Mouse (Mus musculus) left cerebral cortex, adult 18-20 months (tissue): ENCODE data around the gene Wdr4. TPM values are rescaled to one million over a fixed set of nuclear protein-coding genes. Genes with fewer than 3 reads are reported as not detected.
"Not testable (repeated sequence)": the region's sequence is repeated elsewhere in the genome, so short reads cannot be mapped to it uniquely, and the experiment has no call there.

Experiments used
- DNase-seq, 2 experiments: peaks; one replicate each; pipeline ENCODE4 v3.0.0; 2021 to 2022; ENCODE audit warnings: low spot score in 2 of 2, mixed read lengths in 1 of 2
- long read RNA-seq, 2 experiments: library from polyadenylated mRNA; stranded (forward); transcript quantifications; one replicate each; pipeline ENCODE4 v2.0.0; 2021
- total RNA-seq, 2 experiments: library from RNA; stranded (reverse); gene quantifications; 2 replicates each; pipeline ENCODE4 v1.2.3; 2021

The Wdr4 gene
- total RNA-seq = 10 to 100 TPM; 22.7 to 24.3 TPM
- long read RNA-seq, experiment 1, full-length matches to known transcripts = 32 of 43 reads
- long read RNA-seq, experiment 1, partial matches to known transcripts = 3 of 43 reads
- long read RNA-seq, experiment 1, other reads (novel, unspliced or antisense) = 8 of 43 reads
- long read RNA-seq, experiment 2, full-length matches to known transcripts = 13 of 23 reads
- long read RNA-seq, experiment 2, partial matches to known transcripts = 2 of 23 reads
- long read RNA-seq, experiment 2, other reads (novel, unspliced or antisense) = 8 of 23 reads

DNA sequence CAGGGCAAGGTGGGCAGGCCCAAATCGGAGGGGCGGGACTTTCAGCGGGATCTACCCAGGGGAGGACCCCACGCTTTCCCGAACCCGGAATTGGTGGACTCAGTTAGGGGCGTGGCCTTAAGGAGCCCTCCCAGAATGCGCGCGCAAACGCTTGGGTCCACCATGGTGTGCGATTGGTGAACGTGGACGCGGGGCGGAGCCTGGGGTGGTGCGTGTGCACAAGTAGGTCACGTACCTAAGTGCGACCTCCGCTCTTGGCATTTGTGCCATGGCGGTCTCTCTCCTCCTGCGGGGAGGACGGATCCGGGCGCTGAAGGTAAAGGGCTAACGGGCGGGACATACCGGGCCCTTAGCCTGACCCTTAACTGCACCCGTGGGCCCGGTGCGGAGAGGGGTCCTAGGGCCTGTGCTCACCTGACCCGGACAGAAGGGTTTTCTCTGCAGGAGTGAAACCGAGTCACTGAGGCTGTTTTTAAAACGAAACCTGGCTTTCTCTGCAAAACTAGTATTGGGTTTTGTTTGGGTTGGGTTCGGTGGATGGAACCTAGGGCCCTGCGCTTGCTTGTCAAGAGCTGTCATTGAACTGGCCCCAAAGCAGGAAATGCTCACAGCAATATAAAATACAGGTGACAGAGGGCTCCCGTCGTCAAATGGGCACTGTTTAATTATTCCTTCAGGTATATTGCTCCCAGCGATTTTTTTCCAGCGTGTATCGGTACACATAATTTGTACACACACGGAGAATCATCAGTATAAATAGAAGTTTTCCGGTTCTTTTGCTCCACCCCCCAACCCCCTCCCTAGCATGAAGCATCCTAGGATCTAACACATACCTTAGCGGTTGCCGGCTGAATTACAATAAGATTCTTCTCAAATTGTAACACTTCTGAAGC is at the start of gene Wdr4, which contains the start of gene Ndufv3:
Wdr4 (minus strand) TSS at position 35 of the 893 bp plus-strand sequence.
Ndufv3 (plus strand) TSS at position 170 of the 893 bp plus-strand sequence.
- peak; percentile 99 for DNase-seq

DNA sequence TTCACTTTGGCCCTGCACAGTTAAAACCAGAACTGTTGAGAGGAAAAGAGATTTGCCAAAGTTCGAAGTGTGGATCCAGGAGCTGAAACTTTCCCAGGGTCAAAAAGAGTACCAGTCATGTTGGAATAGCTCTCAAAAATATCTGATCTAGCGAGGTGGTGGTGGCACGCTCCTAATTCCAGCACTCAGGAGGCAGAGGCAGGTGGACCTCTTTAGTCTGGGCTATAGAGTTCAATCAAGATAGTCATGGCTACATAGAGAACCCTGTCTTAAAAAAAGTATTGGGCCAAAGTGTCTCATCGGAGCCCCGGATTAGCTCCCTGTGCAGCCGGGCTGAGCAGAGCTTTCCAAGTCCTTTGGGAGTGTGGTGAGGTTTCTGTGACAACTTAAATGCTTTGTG is 46.5 kb upstream of the Wdr4 start:
- DNase-seq = no peak

DNA sequence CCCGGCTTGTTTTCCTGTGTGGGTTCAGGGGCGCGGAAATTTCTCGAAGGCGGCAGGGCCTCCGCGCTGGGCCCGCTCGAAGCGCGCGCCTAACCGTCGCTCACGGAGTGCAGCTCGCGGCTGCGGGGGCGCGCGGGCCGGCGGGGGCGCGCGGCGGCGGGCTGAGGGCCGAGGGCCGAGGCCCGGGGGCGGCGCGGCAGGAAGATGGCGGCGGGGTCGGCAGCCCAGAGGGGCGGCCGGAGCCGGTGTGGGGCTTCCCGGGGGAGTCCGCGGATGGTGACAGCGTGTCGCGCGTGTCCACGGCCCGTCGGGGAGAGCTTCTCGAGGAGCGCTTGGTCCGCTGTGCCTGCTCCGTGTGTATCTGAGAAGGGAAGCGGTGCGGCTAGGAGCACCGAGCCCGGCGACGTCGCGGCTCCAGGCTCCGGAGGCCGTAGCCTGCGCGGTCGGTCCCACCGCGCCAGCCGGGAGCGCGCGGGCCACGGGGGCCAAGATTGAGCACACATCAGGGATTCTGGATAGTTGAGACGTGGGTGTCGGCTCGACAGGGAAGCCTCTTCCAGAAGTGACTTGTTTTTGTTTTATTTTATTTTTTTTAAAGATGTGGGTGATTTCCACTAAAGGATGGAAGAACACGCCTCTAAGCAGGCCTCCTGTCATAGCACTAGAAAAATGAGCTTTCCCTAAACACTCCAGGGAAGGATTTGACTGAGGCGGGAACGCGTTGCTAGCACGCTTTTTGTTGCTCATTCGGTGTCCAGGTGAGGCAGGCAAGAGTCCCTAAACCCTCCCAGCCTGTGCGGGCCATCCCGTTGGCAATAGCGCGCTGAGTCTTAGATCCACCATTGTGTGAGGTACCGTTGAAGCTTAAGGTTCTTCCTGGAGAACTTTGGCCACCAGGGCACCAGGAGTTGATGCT is 45.6 kb upstream of the Wdr4 start:
- DNase-seq = peak; percentile 48 to 63

DNA sequence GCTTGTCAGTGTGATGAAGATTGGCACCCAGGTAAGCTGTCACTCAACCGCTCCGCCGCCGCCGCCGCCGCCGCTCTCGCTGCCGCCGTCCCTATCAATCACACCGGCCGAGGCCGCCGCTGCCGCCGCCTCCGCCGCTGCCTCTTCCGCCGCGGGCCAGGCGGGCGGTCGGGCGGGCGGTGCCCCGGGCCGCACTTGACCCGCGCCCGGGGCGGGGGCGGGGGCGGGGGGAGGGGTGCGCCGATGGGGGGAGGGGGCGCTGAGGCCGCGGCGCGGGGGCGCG is 45.0 kb upstream of the Wdr4 start:
- DNase-seq = no peak

DNA sequence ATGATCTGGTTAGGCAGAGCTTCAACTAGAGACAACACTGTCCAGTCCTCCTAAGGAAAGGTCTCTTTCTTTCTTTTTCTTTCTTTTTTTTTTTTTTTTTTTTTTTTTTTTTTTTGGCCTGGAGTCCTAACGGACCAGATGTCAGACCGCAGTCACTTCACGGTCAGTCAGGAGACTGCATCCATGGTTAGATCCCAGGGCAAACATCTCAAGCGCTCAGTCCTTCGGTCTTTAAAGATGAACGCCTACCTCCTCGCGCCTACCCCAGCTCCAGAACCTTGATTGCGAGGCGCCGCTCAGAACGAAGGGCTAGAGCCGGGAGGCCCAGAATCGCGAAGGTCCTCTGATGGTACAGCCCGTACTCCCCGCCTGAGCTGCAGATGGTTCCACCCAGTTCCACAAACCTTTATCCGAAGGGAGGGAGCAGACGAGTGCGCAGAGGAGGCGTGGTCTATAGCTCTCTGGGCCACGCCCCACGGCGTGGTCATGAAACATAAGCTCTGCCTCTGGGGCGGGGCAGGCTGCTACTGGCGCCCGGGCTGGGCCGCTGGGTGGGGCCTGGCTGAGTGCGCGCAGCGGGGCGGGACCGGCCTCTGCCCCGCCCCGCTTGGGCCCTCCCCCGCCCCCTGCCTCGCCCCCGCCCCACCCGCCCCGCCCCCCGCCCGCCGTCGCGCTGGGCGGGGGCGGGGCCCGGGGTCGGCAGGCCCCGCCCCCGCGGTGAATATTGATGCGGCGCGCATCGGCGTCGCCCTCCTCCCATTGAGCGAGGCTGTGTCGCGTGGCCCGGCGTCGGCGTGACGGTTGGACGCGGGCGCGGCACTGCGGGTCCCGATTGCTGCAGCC is 44.5 kb upstream of the Wdr4 start, which contains the start of gene Pknox1:
Pknox1 (plus strand) TSS at position 720 of the 843 bp plus-strand sequence.
- peak; percentile 96 to 98 for DNase-seq

DNA sequence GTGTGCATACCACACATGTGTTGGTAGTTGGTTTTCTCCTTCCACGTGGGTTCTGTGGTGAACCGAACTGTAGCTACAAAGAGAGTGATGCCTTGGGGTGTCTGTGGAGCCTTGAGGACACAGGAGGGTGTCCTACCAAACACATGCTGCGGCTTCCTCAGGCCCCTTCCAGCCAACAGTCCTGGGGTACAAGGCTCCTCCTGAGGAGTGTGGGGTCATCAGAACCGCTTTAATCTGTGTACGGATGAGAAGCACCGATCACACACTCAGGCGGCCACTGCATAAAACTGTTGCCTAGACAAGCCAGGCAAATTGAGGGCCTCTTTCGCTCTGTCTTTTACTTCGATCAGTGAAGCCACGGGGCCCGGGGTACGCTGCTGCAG is 43.8 kb upstream of the Wdr4 start:
- DNase-seq = peak; percentile 27 to 34

DNA sequence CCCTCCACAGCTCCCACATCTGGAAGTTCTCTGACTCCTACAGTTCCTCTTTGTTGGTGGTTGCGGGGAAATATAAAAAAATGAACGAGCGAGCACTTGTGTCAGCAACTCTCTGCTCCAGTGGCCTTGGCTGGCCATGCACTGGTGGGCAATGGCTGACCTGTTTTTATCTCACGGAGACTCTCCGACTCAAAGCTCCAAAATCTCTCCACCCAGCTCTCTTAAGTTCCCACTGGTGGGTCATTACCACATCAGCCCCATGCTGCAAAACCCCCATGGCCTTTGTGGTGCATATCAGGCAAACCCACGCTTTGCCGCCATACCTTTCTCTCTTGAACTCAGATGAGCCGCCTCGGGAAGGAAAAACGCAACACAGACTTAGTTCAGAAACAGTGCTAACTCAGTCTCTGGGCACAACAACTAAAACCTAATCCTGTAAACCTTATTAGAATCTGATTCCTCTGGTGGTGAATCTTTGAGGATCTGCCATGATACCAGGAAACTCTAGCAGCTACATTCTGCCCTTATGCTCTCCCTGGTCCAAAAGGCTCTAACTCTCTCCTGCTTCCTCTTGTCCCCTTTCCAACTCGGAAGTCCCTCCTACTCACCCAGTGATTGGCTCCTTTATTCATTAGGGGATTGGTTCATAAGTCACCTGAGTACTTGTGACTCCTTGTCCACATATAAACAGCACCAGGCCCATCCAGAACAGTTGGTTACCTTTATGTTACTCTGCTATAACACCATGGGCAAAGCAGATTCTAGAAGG is 39.4 kb upstream of the Wdr4 start:
- no peak for DNase-seq

DNA sequence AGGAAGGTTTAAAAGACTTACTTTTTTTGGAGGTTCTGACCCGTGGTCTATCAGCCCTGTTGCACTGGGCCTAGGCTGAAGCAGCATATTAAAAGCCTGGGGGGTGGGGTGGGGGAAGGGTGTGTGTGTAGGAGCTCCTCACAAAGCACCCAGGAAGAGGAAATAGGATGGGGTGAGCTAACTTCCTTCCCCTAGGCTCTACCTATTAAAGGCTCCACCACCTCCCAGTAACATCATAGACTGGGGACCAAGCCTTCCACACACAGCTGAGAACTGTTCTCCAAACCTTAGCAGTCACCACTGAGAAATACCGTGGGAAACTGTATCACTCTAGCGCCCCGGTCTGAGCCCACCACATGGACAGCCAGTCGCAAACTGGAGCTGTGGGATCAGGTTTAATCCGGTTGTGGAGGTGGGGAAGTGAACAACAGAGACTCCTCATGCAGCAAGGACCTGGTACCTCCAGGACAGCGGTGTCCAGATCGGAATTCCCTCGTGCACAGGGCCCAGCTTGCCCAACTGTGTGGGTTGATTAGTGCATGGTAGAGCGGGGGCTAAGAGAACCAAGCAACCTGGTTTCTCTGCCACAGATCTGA is 38.3 kb upstream of the Wdr4 start:
- no peak for DNase-seq

DNA sequence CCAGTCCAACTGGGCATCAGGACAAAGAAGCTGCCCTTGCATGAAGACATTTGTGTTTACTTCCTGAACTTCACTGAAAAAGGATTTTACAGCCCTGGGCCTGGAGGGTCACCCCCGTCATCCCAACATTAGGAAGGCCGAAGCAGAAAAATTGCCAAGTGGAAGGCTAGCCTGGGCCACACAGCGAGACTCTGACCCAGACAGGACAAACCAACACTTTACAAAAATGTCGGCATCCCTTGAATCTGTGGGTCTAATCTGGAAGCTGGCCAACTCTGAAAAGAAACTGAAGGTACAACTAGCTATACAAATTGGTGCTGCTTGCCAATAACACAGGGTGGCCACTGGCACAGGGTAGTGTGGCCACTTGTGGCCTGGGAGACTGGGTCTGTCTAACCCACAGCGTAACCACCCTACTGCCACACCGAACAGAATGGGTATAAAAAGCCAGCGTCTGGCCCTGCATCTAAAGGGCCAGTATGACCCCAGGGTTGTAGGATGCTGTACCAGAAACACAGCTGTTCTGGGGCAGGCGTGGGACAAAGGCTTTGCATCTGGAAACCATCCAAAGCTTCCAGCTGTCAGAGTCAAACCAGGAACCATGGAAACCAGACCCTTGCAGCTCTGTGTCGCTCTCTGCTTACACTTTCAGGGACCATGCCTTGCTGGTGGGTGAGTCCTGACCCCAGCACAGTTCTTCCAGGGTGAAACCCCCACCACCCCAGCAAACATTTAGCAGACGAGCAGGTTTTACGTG is 37.5 kb upstream of the Wdr4 start:
- DNase-seq = no peak

DNA sequence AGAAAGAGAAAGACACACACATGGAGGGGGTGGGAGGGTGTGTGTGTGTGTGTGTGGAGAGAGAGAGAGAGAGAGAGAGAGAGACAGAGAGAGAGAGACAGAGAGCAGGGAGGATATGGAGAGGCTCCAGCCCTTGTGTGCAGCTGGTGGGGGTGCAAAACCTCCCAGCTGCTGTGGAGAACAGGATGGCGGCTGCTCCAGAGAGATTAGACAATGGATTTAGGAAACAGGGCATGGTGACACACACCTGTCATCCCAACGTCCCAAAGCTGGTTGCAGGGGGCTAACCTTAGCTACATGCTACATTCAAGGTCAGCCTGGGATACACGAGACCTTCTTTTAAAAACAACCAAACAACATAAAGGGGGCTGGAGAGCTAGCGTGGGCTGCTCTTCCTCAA is 36.5 kb upstream of the Wdr4 start:
- no peak for DNase-seq

DNA sequence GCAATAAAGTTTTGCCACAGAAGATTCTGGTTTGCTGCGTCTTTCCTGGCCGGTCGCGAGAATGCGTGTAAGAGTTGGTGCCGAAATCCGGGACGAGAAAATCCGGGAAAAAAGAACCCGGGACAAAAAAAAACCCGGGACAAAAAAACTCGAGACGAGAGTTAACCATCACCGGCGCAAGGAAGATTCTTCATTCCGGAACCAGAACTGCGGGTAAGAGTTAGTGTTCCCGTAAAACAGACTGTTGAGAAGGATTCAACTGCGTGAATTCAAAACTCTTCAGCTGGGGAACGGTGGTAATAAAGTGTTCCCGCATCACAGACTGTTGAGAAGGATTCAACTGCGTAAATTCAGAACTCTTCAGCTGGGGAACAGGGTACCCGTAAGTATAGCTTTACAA is 32.8 kb upstream of the Wdr4 start:
- DNase-seq = not testable (repeated sequence)

DNA sequence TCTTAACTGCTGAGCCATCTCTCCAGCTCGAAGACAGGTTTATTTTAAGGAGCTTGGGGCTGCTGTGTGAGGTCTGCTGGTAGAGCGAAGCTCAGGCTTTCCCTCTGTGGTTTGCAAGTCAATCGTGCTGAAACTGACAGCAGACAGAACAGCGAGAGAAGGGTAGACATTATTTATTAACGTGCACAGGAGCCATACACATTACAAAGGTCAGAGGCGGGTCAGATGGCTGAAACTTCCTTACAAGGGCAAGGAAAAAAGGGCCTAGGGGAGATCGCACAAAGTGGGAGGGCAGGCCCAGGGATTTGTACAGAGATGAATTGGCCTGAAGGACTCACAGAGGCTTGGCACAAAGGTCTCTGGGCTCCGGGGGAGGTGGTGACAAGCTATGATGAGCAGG is 29.6 kb upstream of the Wdr4 start:
- no peak for DNase-seq

DNA sequence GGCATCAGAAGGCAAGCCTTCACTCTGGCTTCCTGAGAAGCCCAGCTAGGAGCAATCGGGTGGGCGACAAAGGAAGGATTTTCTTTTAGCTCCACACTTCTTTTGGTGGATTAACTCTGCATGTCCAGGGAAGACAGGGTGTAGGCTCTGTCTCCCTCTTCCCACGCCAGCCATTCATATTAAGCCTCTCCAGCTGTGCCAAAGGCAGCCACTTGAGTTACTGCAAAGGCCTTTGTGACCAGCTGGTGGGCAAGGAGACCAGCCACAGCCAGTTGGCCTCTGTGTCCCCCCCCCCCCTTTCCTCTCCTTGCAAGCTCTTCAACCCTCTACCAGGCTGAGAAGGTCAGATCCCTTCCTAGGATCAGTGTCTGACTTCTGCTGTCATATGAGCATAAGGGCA is 28.2 kb upstream of the Wdr4 start:
- DNase-seq = no peak

DNA sequence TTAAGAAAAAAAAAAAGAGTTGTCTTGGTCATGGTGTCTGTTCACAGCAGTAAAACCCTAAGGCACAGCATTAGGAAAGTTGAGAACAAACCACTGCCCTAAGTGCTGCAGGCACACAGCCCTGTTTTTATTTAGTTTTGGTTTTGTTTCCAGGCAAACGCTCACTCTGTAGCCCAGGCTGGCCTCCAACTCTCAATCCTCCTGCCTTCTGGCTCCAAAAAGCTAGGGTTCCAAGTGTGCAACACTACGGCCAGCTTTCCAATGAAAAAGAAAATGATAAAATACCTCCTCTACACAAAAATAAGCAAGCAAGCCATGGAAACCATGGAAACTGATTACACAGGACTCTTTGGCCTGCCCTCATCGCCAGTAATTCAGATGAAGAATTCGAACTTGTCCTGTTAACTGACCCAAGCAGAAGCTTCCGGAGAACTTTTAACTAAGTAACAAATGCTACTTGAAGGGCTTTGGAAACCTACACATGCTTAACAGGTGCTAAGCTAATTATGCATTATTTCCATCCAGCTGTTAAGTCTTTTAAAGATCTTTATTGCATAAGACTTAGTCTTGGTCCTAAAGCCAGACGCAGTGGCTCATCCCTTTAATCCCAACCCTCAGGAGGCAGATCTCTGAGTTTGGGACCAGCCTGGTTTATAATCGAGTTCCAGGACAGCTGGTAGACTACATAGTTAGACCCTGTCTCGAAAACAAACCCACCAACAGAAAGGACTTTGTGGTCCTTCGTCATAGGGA is 26.8 kb upstream of the Wdr4 start:
- DNase-seq = no peak

DNA sequence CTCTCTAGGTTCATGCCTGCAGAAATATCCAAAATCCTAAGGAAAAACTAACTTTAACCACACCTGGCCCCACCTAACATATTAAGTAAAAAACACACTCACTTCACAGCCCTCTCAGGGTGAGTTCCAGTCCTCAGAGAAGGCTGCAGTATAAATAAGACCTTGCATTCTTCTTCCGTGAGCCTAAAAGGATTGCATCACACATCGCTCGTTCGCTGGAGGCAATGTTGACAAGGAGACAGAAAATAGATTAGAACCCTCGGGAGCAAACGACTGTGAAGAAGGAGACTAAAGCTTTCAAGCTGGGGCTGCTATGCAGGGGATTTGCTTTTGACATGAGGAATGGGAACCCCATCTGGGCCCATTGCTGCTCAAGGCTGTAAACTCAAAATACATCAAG is 23.8 kb upstream of the Wdr4 start:
- no peak for DNase-seq

DNA sequence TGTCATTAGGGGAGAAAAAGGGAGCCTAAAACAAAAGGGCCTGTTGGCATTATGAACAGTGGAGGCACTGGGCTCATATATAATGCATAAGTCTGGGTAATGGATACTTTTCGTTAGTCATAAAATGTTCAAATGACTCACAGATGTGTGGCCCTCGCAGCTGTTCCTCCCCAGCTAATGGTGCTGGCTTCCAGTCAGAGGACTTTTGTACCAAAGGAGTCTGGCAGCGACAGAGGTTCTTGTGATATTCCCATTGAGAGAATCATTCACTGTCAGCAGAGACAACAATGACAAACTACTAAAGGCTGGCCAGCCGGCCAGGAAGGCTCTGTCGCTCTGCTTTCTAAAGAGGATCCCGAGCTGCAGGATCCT is 21.7 kb upstream of the Wdr4 start:
- DNase-seq = peak; percentile 15 to 16

DNA sequence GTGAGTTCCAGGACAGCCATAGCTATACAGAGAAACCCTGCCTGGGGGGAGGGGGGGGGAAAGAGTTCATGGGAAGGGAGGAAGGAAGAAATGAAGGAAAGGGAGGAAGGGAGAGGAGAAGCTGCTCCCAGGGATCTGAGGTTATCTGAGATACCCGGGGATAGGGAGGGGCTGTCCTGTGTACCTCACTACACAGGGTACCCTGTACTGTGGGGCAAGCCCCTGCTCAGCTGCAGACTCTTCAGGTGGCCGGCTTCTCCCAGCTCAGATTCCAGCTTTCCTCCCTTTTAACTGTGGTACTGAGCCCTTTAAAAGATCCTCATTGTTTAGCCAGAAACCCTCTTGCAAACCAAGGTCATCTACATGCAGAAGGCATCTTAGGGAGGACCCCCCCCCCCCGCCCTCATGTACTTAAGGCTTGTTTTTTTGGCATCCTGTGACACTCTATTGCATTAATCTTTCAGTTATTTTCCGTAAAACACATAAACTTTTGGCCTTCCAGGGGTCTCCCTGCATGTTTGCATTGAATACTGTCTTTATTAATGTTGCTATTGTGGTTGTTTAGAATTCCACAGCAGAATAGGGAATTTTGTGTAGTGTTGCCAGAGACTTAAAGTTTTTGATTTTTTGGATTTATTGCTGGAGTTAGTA is 21.2 kb upstream of the Wdr4 start:
- DNase-seq = no peak

DNA sequence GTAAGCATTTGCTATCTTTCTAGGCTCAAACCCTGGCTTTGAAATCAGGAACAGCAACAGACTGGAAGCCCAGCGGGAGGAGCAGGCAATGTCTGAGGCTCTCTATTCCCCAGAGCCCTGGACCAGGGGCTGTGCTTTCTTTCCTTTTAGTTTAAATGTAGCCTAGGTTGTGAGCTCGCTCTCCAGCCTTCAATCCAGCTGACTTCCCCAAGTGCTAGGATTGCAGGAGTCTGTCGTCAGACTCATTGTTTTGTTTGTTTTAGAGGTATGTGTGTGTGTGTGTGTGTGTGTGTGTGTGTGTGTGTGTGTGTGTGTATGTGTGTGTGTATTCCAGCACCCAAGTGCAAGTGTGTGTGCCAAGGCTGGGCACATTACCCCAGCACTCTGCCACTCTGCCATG is 20.3 kb upstream of the Wdr4 start:
- no peak for DNase-seq
